Mouse (Mus musculus) regulatory T cell (primary cell): ENCODE results near the gene Sumo2.
"Not testable (repeated sequence)": the region's sequence is repeated elsewhere in the genome, so short reads cannot be mapped to it uniquely, and the experiment has no call there.

ENCODE experiments used
- in situ Hi-C: fragments of 300-600 bp; cut with MboI, MseI; formaldehyde crosslinking; loops from one replicate; pipeline ENCODE4 v1.15.1; 2025; ENCODE audit warnings: high pct_unique_total_duplicates

Sumo2 gene

DNA sequence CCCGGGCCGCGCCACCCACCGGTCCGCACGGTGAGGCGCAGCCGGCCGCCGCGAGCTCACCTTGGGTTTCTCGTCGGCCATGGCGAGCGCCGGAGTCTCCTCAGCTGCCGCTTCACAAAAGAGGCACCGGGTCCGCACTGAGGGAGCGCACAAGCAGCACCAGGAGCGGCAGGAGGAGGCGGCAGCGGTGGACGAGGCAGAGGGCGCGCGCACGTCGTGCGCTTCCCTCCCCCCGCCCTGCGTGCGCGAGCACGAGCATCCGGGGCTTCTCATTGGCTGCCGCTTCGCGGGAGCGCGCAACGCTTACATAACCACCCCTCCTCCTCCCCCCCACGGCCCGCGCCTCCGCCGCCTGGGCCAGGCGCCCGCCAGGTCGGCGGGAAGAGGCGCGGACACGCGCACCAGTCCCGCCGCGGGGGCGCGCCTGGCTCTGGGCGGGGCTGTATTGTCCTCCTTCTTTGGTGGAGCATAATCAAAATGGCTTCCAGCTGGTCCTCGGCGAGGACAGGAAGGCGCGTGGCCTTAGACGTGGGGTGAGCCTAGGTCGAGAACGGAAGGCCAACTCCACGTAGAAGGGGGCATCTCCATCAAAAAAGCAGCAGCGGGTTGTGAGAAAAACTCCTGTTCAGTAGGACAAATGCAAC lies at the start of gene Sumo2:
Gene Sumo2 (minus strand): TSS at position 239 of the 644 bp plus-strand sequence.
- in situ Hi-C loops: no loop called here

DNA sequence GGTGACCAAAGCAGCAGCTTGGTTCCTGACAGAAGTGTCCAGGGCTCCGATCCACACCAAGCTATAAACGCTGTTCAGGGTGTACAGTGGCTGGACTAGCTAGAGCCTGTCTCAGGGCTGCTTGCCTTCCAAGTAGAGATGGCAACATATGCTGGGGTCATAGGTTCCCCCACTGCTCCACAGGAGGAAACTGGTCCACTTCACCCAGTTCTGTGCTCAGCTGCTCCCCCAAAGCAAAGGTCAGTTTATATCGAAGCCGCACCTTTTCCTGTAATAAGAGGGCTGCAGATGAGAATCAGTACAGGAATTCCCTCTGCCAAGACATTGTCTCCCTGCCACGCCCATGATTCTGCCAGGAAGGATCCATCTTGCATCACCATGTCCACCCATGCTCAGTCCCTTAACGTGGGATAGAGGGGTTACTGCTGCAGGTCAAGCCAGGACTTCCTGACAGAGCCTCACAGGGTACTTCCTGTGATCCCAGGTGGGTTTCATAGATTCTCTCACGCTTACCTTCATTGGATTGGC lies 49.6 kb upstream of the Sumo2 start:
- in situ Hi-C loops: no loop called here

DNA sequence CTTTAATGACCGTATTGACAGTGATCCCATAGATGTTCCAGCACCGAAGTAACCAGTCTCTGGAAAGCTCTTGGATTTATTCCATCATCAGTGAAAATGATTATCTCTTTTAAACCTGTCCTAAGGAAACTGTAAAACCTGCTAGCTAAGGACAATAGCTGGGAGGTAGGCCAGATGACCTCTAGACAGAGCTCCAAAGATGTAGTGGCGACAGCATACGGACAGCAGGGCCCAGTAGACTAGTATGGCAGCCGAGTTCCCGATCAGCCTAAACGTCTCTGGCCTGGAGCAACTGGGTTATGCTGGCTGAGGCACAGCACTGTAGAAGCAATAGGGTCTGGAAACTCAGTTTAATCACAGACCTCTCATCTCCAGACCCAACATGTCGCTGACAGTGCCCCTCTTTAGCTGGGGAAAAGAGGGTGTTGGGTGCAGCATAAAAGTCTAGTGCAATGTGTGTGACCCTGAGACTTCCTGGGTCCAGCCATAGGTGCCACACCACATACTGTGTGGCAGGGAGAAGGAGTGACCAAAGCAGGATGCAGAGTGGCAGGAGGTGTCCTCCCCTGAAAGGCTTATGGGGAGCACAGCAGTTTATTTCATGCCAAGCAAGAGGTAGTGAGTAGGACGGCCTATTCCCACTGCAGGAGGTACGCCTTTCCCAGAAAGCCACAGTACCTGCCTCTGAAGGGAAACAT lies 48.4 kb upstream of the Sumo2 start:
- in situ Hi-C loops: no loop called here

DNA sequence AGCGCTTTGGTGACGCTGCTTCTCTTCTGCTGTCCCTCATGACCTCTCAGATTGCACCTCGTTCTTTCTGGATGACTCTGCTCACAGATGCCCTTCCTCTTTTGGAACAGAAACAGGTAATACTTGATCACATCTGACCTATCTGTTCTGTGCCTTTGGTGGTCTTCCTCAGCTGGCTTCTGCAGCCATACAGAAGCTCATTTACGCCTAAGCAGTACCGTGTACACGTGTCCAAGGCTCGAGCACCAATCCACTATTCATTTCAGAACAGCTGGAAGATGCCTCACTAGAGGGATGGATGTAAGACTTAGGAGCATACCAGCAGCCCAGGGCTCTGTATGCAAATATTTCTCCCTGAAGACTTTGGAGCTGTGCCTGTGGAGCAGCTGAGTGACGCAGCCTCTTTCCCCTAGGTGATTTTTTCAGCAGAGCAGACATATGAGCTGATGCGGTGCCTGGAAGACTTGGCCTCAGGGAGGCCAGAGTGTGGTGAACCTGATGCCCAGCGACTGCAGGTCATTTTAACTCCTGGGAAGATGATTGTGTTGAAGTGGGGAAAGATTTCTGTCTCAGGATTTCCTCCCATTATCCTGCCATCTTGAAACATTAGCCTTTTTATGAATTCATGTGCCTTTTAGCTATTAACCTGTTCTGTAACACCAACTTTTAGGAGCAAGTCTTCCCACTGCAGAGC lies 47.0 kb upstream of the Sumo2 start:
- in situ Hi-C loops: no loop called here

- in situ Hi-C loops: no loop called here
These were observed 43.0 kb upstream of the Sumo2 start for GRCm38 (mm10) chr11:115579080-115579479.

DNA sequence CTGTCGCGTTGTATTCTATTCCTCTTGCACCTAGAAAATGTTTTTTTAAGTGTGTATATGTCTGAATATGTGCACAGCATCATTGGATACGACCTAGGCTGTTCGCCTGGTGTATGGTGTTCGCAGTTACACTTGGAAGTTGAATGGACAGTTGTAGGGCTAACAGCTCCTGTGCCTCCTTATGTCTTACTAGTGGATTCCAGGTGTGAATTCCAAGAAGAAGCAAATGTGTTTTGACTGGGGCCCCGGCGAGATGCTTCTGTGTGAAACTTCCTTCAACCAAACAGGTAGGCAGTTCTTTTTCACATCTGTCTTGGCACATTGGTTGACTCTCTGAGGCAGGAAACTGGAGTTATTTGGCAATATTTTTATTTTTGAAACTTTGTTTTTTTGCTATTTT lies 28.9 kb upstream of the Sumo2 start:
- in situ Hi-C loops: no loop called here

GRCm38 (mm10) chr11:115564064-115564809 lies 28.2 kb upstream of the Sumo2 start, which contains the start of gene Nup85:
Nup85 (plus strand) TSS chr11:115564434.
- in situ Hi-C loops: no loop called here

- in situ Hi-C loops: no loop called here
These were observed 27.3 kb upstream of the Sumo2 start for GRCm38 (mm10) chr11:115563406-115563805.

DNA sequence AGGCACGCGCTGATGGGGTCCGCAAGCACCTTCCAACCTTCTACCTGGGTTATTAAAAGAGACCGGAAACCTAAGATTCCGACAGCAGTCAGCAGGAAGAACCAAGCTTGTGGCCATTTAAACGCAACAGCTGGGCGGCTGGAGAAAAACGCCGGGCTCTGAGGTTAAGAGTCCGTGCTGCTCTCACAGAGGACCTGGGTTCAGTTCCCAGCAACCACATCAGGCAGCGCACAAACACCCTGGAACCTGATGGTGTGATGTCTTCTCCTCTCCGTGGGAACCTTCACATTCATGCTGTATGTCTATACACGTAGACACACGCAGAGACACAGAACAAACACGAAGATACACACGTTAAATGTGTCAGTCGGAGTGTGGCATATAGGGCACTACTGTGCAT lies 19.6 kb upstream of the Sumo2 start:
- in situ Hi-C loops: no loop called here

- in situ Hi-C loops: no loop called here
These were observed 16.7 kb upstream of the Sumo2 start for GRCm38 (mm10) chr11:115552783-115553182.

DNA sequence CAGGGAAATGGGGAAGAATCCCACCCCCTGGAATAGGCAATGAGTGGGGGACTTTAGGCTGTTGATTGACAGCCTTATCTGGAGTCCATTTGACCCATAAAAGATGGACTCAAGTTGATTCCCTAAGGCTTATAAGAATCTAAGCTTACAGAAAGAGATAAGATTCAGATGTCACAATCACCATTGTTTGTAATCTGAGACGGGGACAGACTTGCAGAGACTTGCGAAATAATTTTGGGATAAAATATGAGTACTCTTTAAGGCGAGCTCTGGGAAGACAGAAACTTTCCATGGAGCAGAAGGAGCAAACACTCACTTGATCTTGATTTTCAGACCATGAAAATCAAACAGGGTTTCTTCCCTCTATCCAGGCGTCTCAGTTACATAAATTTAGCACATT lies 7.5 kb upstream of the Sumo2 start:
- in situ Hi-C loops: no loop called here

DNA sequence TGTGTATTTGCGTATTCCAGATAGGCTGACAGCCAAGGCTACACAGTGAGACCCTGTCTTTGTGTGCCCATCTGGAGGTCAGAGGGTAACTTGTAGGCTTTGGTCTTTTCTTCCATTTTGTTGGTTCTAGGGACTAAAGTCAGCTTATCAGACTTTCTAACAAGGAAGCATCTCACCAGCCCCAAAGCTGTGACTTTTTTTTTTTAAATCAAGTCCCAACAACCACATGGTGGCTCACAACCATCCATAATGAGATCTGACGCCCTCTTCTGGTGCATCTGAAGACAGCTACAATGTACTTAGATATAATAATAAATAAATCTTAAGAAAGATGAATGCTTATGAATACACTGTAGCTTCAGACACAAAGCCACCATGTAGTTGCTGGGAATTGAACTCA lies 2.0 kb upstream of the Sumo2 start:
- in situ Hi-C loops: no loop called here

DNA sequence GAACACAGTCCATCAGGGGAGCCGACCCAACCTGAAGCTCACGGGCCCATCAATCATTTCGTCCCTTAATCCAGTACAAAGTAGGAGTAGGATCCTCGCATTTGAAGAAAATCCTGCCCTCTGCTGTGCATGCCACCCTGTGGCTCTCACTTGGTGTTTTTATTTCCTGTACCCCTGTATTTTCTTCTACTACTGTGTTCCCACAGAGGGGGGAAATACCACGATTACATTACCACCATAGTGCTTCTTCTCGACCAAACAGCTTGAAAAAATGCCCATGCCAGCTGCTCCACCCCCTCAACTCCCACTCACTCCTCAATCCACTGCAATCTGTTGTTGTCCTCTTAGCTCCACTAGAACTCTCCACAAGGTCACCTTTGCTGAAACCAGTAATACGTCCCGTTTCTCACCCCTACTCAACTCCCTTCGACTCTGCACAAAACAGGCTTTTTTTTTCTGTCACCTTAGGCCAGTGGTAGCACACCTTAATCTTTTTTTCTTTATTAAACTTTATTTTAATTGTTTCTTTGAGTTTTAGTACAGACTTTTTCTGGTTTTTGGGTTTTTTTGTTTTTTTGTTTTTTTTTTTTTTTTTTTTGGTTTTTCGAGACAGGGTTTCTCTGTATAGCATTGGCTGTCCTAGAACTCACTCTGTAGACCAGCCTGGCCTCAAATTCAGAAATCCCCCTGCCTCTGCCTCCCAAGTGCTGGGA lies 936 bp upstream of the Sumo2 start:
- in situ Hi-C loops: no loop called here

DNA sequence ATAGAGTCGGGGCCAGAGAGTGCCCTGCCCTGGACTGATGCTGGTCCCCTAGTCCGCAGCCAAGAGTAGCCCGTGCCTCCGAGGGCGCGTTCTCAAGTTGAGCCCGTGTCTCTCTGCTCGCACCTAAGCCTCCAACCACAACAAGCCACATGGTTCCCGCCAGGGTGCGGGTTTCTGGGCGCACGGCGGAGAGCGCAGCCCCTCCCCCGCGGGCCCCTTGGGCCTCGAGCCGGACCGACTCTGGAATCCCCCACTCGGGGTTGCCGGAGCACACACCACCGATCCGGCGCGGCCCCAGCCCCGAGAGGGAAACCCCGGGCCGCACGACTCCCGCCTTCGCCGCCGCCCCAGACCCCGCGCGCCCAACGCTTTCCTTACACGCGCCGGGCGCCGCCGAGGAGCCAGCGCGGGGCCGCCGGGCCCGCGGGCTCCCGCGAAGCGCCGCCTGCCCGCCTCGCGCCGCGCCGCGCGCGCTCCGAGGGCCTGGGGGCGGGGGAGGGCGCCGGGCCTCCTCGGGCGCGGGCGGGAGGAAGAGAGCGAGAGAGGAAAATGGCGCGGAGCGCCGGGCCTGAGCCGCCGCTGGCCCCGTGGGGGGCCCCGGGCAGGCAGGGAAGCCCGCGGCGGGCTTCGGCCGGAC lies 557 bp downstream of the Sumo2 start:
- in situ Hi-C loops: no loop called here

GRCm38 (mm10) chr11:115534759-115535371 lies 1.2 kb downstream of the Sumo2 start:
- in situ Hi-C loops: no loop called here

GRCm38 (mm10) chr11:115526446-115526845 lies 9.6 kb downstream of the Sumo2 start:
- in situ Hi-C loops: not testable (repeated sequence)

DNA sequence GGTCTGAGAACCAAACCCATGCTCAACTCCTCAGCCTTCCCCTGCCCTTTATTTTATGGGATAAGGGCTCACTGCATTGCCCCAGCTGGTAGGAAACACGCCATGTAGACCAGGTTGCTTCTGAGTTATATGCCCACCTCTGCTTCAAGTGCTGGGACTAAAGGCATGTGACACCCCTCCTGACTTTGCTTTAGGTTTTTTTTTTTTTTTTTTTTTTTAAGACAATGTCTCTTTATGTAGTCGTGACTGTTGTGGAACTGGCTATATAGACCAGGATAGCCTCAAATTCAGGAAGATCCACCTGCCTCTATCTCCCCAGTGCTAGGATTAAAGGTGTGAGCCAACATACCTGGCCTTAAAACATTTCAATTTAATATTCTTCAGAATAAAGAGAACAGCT lies 13.4 kb downstream of the Sumo2 start:
- in situ Hi-C loops: no loop called here

GRCm38 (mm10) chr11:115522238-115522637 lies 13.8 kb downstream of the Sumo2 start:
- in situ Hi-C loops: no loop called here

DNA sequence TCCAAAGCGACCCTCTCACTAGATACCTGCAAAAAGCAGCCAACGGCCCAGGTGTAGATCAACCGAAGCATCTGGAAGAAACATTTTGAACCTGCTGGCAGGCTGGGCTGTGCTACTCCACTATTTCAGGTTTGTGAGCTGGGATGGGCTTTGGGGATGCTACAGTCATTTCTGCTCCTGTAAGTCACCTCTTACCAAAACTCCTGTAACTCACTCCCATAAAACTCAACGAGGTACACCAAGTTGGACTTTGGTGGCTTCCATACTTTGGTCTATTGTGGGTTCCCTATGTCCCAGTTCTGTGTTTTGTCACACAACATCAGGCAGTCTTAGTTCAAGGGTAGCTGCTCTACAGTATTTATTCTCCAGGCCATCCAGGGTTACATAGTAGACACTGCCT lies 15.0 kb downstream of the Sumo2 start:
- in situ Hi-C loops: no loop called here

DNA sequence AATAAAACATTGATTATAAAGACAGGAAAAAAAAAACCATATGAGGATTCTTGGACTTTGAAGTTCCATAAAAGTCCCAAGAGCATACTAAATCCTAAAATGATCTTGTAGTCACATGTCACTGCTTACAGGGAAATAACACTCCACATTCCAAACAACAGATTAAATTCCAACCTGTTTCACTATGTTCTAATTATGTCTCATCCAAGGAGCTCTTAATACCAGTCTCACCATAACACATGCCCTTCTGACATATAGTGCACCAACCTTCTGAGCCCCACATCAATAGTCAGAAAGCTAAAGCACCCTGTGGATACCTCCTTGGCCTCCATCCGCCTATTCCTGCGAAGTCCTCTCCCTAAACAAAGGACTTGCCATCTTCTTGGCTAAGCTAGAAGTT lies 15.9 kb downstream of the Sumo2 start:
- in situ Hi-C loops: no loop called here
